Mouse (Mus musculus) T-helper 1 cell (primary cell): ENCODE results near the gene Dydc2.
"Not testable (repeated sequence)": the region's sequence is repeated elsewhere in the genome, so short reads cannot be mapped to it uniquely, and the experiment has no call there.

Experiments
- in situ Hi-C: fragments of 300-600 bp; cut with MboI, MseI; formaldehyde crosslinking; loops from one replicate; pipeline ENCODE4 v1.15.1; 2025; ENCODE audit warnings: high pct_unique_total_duplicates

Gene Dydc2

GRCm38 (mm10) chr14:41069108-41069507, at the start of gene Dydc2:
Gene Dydc2 (minus strand): TSS chr14:41069208.
- in situ Hi-C loops, result no loop called here

GRCm38 (mm10) chr14:41116271-41116670, 47.3 kb upstream of the Dydc2 start:
- in situ Hi-C loops, result no loop called here

GRCm38 (mm10) chr14:41112944-41113343, 43.9 kb upstream of the Dydc2 start:
- in situ Hi-C loops, result loop anchor here (5.0 kb wide), 1 partner anchor 49 kb away; no protein-coding TSS in a partner anchor

- in situ Hi-C loops, result loop anchor here (5.0 kb wide), 1 partner anchor 51 kb away; no protein-coding TSS in a partner anchor
These were observed 42.1 kb upstream of the Dydc2 start for GRCm38 (mm10) chr14:41111031-41111668.

- in situ Hi-C loops, result no loop called here
These were observed 35.9 kb upstream of the Dydc2 start, which contains the start of gene Mat1a for GRCm38 (mm10) chr14:41104853-41105444. Gene Mat1a (plus strand): TSS chr14:41105035.

- in situ Hi-C loops, result no loop called here
These were observed 33.3 kb upstream of the Dydc2 start for GRCm38 (mm10) chr14:41102269-41102668.

- in situ Hi-C loops, result no loop called here
These were observed 32.2 kb upstream of the Dydc2 start for GRCm38 (mm10) chr14:41101242-41101641.

GRCm38 (mm10) chr14:41100712-41101111, 31.7 kb upstream of the Dydc2 start:
- in situ Hi-C loops, result no loop called here

GRCm38 (mm10) chr14:41098726-41099125, 29.7 kb upstream of the Dydc2 start:
- in situ Hi-C loops, result no loop called here

GRCm38 (mm10) chr14:41096296-41096860, 27.4 kb upstream of the Dydc2 start:
- in situ Hi-C loops, result no loop called here

- in situ Hi-C loops, result no loop called here
These were observed 25.1 kb upstream of the Dydc2 start for GRCm38 (mm10) chr14:41094114-41094513.

GRCm38 (mm10) chr14:41090777-41091176, 21.8 kb upstream of the Dydc2 start:
- in situ Hi-C loops, result no loop called here

- in situ Hi-C loops, result no loop called here
These were observed 18.5 kb upstream of the Dydc2 start for GRCm38 (mm10) chr14:41087509-41087908.

GRCm38 (mm10) chr14:41082408-41082807, 13.4 kb upstream of the Dydc2 start:
- in situ Hi-C loops, result no loop called here

GRCm38 (mm10) chr14:41072944-41073275, 3.9 kb upstream of the Dydc2 start:
- in situ Hi-C loops, result no loop called here

GRCm38 (mm10) chr14:41072229-41072943, 3.4 kb upstream of the Dydc2 start, which contains the start of gene Dydc1:
Gene Dydc1 (plus strand): TSS chr14:41072911.
- in situ Hi-C loops, result no loop called here

GRCm38 (mm10) chr14:41070343-41070742, 1.3 kb upstream of the Dydc2 start:
- in situ Hi-C loops, result no loop called here

GRCm38 (mm10) chr14:41066416-41066815, 2.6 kb downstream of the Dydc2 start:
- in situ Hi-C loops, result no loop called here

- in situ Hi-C loops, result no loop called here
These were observed 3.8 kb downstream of the Dydc2 start for GRCm38 (mm10) chr14:41065168-41065567.

GRCm38 (mm10) chr14:41053190-41053589, 15.8 kb downstream of the Dydc2 start:
- in situ Hi-C loops, result not testable (repeated sequence)

- in situ Hi-C loops, result no loop called here
These were observed 16.5 kb downstream of the Dydc2 start for GRCm38 (mm10) chr14:41052481-41052880.

GRCm38 (mm10) chr14:41050471-41050870, 18.5 kb downstream of the Dydc2 start:
- in situ Hi-C loops, result no loop called here
